Mouse (Mus musculus) heart, postnatal 0 days (tissue): ENCODE measurements around the gene Git1. TPM values are rescaled to one million over a fixed set of nuclear protein-coding genes. Genes with fewer than 3 reads are reported as not detected.

Source experiments
- ATAC-seq: fragments of 200-750 bp; cut with Nextera tagmentation; 2 replicates; pipeline ENCODE4 v1.8.0; 2017; ENCODE audit warnings: low read depth, moderate number of reproducible peaks, moderate library complexity; ENCODE audit not compliant: insufficient read depth
- DNase-seq: peaks from one replicate; pipeline ENCODE4 v3.0.0-alpha.2; 2016; ENCODE audit warnings: low spot score
- H3K27ac ChIP-seq: fragments of 300-500 bp; sonication (generic); 2 replicates; pipeline ENCODE4 v1.5.1; 2014; ENCODE audit warnings: low read depth, mild to moderate bottlenecking
- H3K27me3 ChIP-seq: fragments of 300-500 bp; sonication (generic); 2 replicates; pipeline ENCODE4 v1.6.1; 2014; ENCODE audit warnings: low read length, mixed read lengths; ENCODE audit not compliant: control insufficient read depth, insufficient read depth
- H3K36me3 ChIP-seq: fragments of 300-500 bp; sonication (generic); replicated peaks from 2 replicates; pipeline ENCODE4 v1.6.1; 2014; ENCODE audit warnings: low read length, mixed read lengths; ENCODE audit not compliant: control insufficient read depth, insufficient read depth
- H3K4me1 ChIP-seq: fragments of 300-500 bp; sonication (generic); 2 replicates; pipeline ENCODE4 v1.6.1; 2014; ENCODE audit warnings: antibody characterized with exemption; ENCODE audit not compliant: control insufficient read depth, insufficient read depth
- H3K4me2 ChIP-seq: fragments of 300-500 bp; sonication (generic); 2 replicates; pipeline ENCODE4 v1.6.1; 2014; ENCODE audit warnings: low read depth, mild to moderate bottlenecking, low read length, moderate library complexity
- H3K4me3 ChIP-seq: fragments of 300-500 bp; sonication (generic); 2 replicates; pipeline ENCODE4 v1.5.1; 2014; ENCODE audit warnings: low read depth, low read length
- H3K9ac ChIP-seq: fragments of 300-500 bp; sonication (generic); replicated peaks from 2 replicates; pipeline ENCODE4 v1.6.1; 2014; ENCODE audit warnings: low read depth, low read length, mixed read lengths
- H3K9me3 ChIP-seq: fragments of 300-500 bp; sonication (generic); replicated peaks from 2 replicates; pipeline ENCODE4 v1.6.1; 2016; ENCODE audit warnings: low read length; ENCODE audit not compliant: control insufficient read depth
- CTCF ChIP-seq: IDR thresholded peaks from 2 replicates; pipeline ENCODE4 v1.5.1; 2016; ENCODE audit warnings: antibody characterized with exemption, control low read depth, low read depth
- EP300 ChIP-seq: IDR thresholded peaks from 2 replicates; pipeline ENCODE4 v1.6.1; 2016; ENCODE audit warnings: antibody characterized with exemption, low read depth
- WGBS: fragments of 180-500 bp; shearing (Covaris S2); extraction: QIAGEN DNeasy Blood & Tissue Kit; methylation state at CpG from one replicate; pipeline ENCODE4 v1.1.7; 2014; 5-methylcytosine and 5-hydroxymethylcytosine counted together
- polyA plus RNA-seq: library from polyadenylated mRNA; unstranded; fragments of >200 nt; fragmentation: Nextera tagmentation; extraction: Ambion mirVana; gene quantifications from 2 replicates; pipeline ENCODE4 v1.2.1, GENCODE M21; 2015
- total RNA-seq: library from RNA; depleted of rRNA; stranded (reverse); fragments of >200 nt; gene quantifications from 2 replicates; pipeline ENCODE4 v1.2.3, GENCODE M21; 2014; ENCODE audit warnings: low replicate concordance

Gene Git1
- total and polyA plus RNA-seq, 2 experiments from 2014 or later, result 6.2 to 57.7 TPM

DNA sequence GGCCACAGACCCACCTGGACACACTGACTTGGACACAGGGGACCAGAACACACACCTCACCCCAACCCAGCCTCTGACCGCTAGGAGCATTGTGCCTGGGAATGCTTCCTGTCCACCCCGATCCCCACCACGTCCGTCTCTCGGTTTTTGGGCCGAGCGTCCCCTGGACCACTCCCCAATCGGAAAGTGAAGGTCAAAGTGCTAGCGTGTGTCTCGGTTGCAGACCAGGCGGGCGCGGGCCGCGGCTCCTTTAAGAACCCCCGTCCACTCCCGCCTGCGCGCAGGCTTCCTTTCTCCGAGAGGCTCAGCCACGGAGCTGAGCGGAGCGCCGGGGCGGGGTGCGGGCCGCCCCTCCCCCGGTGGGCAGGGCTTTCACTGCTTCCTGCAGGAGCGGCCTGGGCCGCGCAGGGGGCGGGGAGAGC lies 440 bp upstream of the Git1 start:
- H3K9ac ChIP-seq, result peak overlapping the region; percentile 93
- H3K27me3 ChIP-seq, result no peaks in the 10 kb centered on the region
- peak; percentile 94 for DNase-seq
- no peaks in the 10 kb centered on the region for H3K9me3 ChIP-seq
- peaks cover 28% of the 10 kb centered on the region for H3K4me1 ChIP-seq
- under 1% methylated on average over 31 of the region's 32 CpGs for WGBS
- TF ChIP-seq CTCF, result 0 out of 2 replicates have a peak, but pooled peaks have one; percentile 0
- no peak for TF ChIP-seq EP300
- peak; percentile 71 for ATAC-seq
- H3K27ac ChIP-seq, result peak overlapping the region; percentile 97
- H3K36me3 ChIP-seq, result no peaks in the 10 kb centered on the region
- peak overlapping the region; percentile 67 for H3K4me3 ChIP-seq
- peak overlapping the region; percentile 88 for H3K4me2 ChIP-seq

DNA sequence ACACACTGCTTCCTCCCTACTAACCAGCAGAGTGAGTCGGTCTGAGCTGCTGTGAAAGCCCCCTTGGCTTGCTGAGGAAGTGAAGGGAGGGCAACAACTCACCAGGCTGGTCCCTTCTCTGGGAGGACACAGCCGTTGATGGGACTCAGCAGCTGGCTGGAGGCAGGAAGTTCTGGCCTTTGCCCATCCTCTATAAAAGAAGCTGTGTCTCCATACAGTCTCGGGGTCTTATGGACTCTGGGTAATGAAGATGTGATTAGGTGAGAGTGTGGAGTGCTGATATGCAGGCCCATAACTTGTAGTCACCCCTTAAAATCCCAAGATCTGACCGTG lies 948 bp downstream of the Git1 start:
- no peaks in the 10 kb centered on the region for H3K9me3 ChIP-seq
- H3K27ac ChIP-seq, result peak overlapping the region; percentile 97
- ATAC-seq, result no peak
- peak overlapping the region; percentile 93 for H3K9ac ChIP-seq
- H3K4me3 ChIP-seq, result peak overlapping the region; percentile 93
- no peaks in the 10 kb centered on the region for H3K27me3 ChIP-seq
- peaks cover 5% of the 10 kb centered on the region; the same call in 1 of the 2 replicates for H3K36me3 ChIP-seq
- no peak for DNase-seq
- peaks cover 38% of the 10 kb centered on the region for H3K4me1 ChIP-seq
- 19% methylated on average over 4 of the region's 4 CpGs for WGBS
- peak overlapping the region; percentile 88 for H3K4me2 ChIP-seq
- TF ChIP-seq CTCF (no peak), EP300 (no peak)

DNA sequence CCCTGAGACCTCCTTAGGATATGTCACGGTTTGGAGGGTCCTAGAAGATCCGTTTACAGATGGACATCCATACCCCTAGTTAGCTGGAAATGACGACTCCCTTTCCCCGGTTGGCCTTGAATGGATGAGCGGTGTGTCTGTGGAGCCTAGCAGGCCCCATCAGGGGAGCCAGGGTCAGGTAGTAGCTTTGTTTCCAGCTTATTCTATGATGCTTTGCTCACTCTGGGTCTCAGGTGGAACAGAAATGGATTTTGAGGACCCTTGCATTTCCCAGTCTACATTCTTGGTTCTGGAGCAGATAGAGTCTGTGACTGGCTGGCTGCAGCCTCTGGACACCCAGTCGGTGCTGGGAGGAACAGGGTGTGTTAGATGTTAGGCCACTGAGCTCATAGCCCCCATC lies 1.4 kb downstream of the Git1 start:
- Histone ChIP-seq H3K4me3 (peak overlapping the region; percentile 93), H3K27me3 (no peaks in the 10 kb centered on the region), H3K9ac (peak overlapping the region; percentile 93; the same call in 1 of the 2 replicates), H3K9me3 (no peaks in the 10 kb centered on the region), H3K36me3 (peaks cover 9% of the 10 kb centered on the region), H3K4me1 (peaks cover 38% of the 10 kb centered on the region), H3K27ac (peak overlapping the region; percentile 97), H3K4me2 (peak overlapping the region; percentile 88)
- DNase-seq, result no peak
- ATAC-seq, result no peak
- TF ChIP-seq CTCF (no peak), EP300 (no peak)
- 57% methylated on average over 6 of the region's 6 CpGs for WGBS

DNA sequence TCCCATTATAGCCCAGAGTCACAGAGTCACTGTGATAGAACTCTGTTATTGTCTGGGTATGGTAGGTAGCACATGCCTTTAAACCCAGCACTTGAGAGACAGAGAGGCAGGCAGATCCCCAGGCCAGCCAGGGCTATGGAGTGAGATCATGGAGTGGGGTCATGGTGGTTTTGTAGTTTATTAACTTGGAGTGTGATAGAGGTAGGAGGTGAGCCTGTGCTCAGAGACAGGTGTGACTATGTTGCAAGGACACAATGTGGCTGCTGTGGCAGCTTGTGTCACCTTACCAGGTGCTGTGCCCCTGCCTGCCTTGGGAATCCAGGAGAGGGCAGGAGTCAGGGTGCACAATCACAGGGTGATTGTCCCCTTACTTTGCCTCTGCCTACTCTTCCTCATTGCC lies 2.1 kb downstream of the Git1 start:
- no peaks in the 10 kb centered on the region for H3K27me3 ChIP-seq
- H3K27ac ChIP-seq, result peak overlapping the region; percentile 94; the same call in 1 of the 2 replicates
- peak overlapping the region; percentile 23; the same call in 1 of the 2 replicates for H3K9ac ChIP-seq
- peak overlapping the region; percentile 88; the same call in 1 of the 2 replicates for H3K4me2 ChIP-seq
- DNase-seq, result no peak
- ATAC-seq, result no peak
- TF ChIP-seq EP300, result no peak
- no peak for TF ChIP-seq CTCF
- H3K4me1 ChIP-seq, result peaks cover 32% of the 10 kb centered on the region
- no peaks in the 10 kb centered on the region for H3K9me3 ChIP-seq
- no peak overlapping the region for H3K4me3 ChIP-seq
- peaks cover 16% of the 10 kb centered on the region for H3K36me3 ChIP-seq

DNA sequence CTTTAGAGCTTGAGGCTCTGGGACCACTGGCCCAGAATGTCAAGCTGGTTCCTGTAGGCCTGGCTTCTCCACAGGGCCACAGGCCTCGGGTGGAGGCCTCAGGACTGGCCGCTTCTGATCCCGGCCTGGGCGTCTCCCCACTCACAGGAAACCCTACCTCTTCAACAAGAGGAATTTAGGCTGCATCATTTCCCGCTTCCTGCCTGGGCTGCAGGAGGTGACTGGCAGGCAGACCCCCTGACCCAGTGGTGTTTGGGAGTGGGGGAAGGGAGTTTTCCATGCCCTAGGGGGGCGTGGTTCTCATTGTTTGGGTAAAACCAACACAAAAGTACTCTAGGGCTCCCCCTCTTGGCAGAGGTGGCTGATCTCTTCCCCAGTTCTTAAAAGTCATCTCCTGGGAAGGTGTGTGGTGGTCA lies 4.0 kb downstream of the Git1 start:
- ATAC-seq (peak; percentile 27), DNase-seq (peak; percentile 67)
- 56% methylated on average over 6 of the region's 6 CpGs for WGBS
- Histone ChIP-seq H3K4me3 (no peak overlapping the region), H3K9ac (no peak overlapping the region; the same call in 1 of the 2 replicates), H3K27me3 (no peaks in the 10 kb centered on the region), H3K4me2 (peak overlapping the region; percentile 20; the same call in 1 of the 2 replicates), H3K9me3 (no peaks in the 10 kb centered on the region), H3K27ac (peak overlapping the region; percentile 94), H3K4me1 (peaks cover 25% of the 10 kb centered on the region), H3K36me3 (peaks cover 25% of the 10 kb centered on the region)
- TF ChIP-seq CTCF, result peak; percentile 32
- peak; percentile 87; the same call in 1 of the 2 replicates for TF ChIP-seq EP300

DNA sequence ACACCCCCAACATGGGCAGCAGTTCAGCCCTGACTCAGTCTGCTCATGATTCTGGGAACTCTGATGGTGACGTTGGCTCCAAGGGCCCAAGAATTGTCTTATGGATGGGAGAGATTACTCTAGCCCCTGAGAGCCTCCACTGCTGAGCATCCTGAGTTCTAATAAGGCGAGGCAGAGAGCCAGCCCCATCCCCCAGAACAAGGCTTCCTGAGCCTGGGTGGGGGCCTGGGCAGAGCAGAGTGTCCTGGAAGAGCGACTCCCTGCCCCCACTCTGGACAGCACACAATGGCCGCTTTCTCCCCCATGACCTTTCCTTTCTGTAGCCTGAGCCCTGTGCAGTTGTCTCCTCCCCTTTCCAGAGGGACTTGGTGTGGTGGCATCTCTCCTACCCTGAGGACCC lies 4.5 kb downstream of the Git1 start:
- Histone ChIP-seq H3K4me3 (no peak overlapping the region), H3K4me1 (peaks cover 25% of the 10 kb centered on the region), H3K27ac (peak overlapping the region; percentile 94), H3K9ac (no peak overlapping the region), H3K36me3 (peaks cover 30% of the 10 kb centered on the region), H3K9me3 (no peaks in the 10 kb centered on the region), H3K27me3 (no peaks in the 10 kb centered on the region), H3K4me2 (peak overlapping the region; percentile 20; the same call in 1 of the 2 replicates)
- DNase-seq, result peak; percentile 45
- WGBS, result 47% methylated on average over 4 of the region's 4 CpGs
- TF ChIP-seq CTCF (no peak), EP300 (no peak)
- peak; percentile 36 for ATAC-seq
